Mouse (Mus musculus) left cerebral cortex, postnatal 36 days (tissue): Measurements from ENCODE around the gene Mapkapk2. TPM values are rescaled to one million over a fixed set of nuclear protein-coding genes. Genes with fewer than 3 reads are reported as not detected.
A peak's percentile ranks its signal among the peaks of the same experiment; 100 is the strongest.

Source experiments
- DNase-seq, 2 experiments: peaks; one replicate each; pipeline ENCODE4 v3.0.0; 2021 to 2022; ENCODE audit warnings: low spot score in 2 of 2, mixed read lengths in 1 of 2
- intact Hi-C: fragments of 180-260 bp; cut with DNase I; formaldehyde crosslinking; loops from one replicate; pipeline ENCODE4 v1.15.1; 2025
- total RNA-seq, 2 experiments: library from RNA; stranded (reverse); gene quantifications; 2 replicates each; pipeline ENCODE4 v1.2.3; 2021

Mapkapk2 gene
- total RNA-seq, 2 experiments from 2014 or later, result 26.3 to 30.7 TPM

DNA sequence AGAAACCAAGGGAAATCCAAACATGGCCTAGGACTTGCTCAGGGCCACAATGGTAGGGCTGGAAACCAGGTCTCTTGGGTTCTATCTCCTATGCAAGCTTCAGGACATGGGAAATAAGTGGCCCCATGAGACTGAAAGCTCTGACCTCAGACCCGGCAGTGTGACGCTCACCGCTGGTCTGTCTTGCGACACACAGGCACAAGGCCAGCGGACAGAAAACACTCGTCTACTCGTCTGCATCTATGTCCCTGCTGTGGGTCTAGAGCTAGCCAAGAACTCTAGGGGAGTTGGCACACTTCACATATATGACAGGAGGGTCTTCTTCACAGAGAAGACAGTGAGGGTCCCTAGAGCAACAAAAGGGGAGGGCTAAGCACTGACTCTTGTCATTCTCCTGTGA is 10.7 kb downstream of the Mapkapk2 start:
- no peak for DNase-seq
- intact Hi-C loops, result no loop called here

DNA sequence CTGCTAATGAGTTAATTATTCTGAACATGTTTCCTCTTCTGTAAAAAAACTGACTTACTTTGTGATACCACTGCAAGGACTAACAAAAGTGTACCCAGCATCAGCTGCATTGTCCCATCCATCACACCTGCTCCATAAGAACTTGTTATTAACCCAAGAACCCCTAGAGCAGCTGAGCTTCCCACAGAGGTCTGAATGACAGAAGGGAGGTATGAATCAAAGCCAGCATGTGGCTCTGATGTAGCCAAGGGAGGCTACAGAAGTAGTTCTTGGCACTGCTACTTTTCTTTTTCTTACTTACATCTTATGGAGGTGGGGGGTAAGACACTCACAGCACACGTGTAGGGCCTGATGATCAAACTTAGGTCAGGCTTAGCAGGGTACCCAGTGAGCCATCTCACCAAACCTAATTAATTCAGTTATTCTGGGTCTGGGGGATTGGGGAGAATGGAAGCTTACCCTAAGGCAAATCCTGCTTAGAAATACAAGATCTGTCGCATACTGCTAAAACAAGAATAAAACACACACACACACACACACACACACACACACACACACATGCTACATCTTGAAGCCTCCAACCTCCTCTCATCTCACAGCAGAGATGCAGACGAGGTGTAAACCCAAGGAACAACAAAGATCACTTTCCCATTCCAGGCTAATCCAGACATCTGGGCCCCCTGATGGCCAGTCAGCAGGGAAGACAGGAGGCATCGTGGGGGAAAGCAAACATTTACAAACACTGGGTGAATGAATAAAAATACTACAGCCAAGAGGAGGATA is 11.5 kb downstream of the Mapkapk2 start:
- intact Hi-C loops, result no loop called here
- DNase-seq, result no peak

DNA sequence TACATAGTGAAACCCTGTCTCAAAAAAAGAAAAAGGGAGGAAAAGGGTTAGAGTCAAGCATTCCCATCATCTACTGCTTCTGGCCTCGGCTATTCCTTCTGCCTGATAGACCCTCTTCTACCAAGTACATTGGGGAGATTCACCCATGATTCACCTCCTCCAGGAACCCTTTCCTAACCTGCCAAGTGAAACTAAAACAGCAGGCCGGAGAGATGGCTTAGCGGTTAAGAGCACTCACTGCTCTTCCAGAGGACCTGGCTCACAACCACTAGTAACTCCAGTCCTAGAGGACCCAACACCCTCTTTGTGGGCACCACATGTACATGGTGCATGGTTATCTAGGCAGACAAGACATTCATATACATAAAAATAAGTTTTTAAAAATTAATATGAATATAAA is 12.4 kb downstream of the Mapkapk2 start:
- DNase-seq, result no peak
- intact Hi-C loops, result no loop called here

DNA sequence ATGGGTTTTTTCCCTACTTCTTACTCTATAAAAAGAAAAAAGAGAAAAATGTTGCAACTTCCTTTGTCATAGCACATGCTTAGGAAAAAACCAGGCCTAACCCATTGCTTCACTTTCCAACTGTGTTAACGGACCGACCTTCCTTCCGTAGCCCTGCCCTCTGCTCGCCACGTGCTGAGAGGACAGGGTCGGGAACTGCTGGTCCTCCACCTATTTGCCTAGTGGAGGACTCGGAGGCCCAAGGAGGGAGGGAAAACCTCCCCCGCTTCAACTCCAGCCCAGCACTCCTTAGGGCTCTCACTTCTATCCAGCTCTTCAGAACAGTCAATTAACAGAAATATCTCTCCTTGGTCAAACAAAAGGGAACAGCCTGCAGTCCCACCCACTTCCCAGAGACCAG is 13.3 kb downstream of the Mapkapk2 start:
- DNase-seq, result no peak
- intact Hi-C loops, result no loop called here

DNA sequence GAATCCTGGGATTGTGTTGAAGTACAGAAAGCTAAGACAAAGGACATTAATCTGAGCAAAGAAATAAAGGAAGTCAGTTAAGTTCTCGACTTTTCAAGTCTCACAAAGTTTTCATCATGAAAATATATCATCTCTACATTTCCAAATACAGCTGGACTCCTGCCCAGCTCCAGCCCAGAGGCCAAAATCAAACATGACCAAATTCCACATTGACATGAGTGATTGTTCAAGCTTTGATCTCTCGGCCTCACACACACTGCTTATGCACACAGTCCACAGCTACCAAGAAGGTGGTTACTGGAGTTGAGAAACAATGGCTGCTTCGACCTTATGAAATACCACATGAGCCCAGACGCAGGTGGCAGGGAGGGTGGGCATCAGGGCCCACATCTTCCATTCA is 14.0 kb downstream of the Mapkapk2 start:
- no peak for DNase-seq
- intact Hi-C loops, result no loop called here

DNA sequence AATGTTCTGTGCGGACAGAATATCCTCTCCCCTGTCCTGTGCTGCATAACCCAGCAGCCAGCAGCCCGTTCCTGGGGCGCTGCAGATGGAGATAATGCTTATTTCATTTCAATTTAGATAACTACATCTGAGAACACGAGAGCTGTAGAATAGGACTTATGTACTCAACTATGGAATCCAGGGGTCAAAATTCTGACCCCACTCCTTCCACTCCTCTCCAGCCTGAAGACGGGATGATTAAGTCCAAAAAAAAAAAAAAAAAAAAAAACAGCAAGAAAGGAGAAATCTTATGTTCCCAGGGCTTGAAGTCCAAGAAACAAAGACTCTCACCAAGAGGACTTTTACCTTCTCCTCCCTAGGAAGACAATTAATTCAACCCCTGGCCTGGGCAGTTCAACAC is 14.5 kb downstream of the Mapkapk2 start:
- no peak for DNase-seq
- intact Hi-C loops, result no loop called here

DNA sequence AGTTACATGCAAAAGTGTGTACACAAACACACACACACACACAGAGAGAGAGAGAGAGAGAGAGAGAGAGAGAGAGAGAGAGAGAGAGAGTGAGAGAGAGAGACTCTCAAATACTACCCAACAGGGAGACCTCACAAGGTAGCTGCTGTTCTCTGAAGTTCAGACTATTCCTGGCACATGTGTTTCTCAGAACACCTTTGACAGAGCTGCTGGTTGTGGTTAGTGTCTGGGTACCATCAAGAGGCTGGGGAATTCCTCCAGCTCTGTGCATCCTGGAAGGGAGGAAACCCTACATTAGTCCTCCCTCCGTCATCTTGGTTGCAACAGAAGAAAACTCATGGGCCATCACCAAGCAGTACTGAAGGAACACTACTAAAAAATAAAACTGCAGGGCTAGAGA is 16.9 kb downstream of the Mapkapk2 start:
- DNase-seq, result no peak
- intact Hi-C loops, result no loop called here

DNA sequence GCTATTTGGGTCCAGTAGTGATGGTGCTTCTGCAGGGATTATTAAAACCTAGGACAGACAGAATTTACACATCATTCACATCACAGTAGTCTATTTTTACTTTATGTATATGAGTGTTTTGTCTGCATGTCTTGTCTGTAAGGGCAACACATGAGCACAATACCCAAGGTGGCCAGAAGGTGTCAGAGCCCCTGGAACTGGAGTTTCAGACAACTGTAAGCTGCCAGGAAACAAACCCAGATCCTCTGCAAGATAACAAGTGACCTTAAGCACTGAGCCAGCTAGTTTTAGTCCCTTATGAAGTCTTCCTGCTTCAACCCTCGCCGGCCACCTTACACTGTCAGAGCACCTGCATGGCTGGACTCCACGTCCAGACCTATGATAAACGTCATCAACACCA is 17.9 kb downstream of the Mapkapk2 start:
- no peak for DNase-seq
- intact Hi-C loops, result no loop called here

DNA sequence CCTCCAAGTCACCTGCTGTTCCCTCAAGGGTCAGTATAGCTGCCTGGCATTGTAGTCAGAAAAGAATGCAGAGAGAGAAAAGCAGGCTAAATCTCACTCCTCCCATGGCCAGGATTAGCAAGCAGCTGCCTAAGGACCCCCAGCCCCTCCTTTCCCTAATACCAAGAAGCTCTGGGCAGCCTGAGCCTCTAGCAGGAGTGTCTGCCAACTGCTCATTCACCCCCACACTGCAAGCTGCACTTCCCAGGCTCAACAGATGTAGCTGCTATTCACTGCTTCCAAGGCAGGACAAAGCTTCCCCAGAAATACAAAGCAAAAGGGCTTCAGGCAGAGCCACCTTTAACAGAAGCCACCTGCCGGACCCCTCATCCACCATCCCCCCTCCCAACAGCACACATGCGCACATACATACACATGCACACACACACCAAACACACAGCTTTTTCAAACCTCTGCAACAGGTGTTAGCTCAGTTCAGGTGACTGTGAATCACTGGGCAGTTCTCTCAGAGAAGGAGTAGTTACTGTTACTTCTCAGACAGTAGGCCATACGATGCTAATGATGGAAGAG is 18.8 kb downstream of the Mapkapk2 start:
- intact Hi-C loops, result no loop called here
- DNase-seq, result peak; percentile 59 to 64

DNA sequence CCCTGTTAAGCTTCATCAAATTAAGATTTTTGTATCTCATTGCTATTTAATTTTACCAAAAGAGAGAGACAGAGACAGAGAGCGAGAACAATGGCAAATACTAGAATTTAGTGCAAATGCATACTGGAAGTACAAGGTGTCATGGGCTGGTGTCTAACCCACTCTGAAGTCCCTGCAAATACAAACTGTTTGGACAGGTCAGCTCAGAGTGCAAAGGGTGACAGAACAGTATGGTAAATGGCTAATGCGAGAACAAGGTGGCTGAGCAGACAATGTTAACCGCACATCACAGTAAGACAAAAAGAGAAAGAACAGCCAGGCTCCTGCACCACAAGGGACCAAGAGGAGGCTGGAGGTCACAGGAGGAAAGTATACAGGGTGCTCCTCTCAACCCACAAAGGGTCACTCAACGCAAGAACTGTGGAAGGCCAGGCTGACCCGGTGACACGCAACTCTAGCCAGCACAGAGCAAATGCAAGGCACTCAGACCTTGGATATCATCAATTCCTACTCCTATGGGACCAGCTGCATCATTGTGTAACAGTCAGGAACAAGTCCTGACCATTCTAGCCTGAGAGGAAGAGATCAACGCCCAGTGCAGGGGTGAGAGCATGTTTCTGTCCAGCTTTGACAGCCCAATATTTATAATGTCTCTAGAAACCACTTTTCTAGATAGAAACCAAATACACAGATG is 22.4 kb downstream of the Mapkapk2 start:
- intact Hi-C loops, result no loop called here
- no peak for DNase-seq

DNA sequence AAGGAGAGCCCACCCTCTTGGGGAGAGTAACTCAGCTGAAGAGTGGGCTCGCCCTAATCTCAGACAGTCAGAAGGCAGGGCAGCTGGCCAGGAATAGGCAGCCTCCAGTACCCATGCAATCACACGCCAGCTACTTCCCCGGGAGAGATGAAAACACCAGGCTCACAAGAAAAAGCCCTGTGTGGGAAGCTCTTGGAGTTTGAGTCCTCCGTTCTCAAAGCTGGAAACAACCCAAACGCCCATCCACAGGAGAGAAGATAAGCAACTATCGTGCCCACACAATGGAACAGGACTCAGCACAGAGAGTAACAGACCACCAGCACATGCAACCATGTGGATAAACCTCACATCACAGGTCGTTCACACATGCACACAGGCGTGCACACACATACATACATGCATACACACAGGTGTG is 23.1 kb downstream of the Mapkapk2 start:
- intact Hi-C loops, result no loop called here
- DNase-seq, result peak; percentile 68 to 71

DNA sequence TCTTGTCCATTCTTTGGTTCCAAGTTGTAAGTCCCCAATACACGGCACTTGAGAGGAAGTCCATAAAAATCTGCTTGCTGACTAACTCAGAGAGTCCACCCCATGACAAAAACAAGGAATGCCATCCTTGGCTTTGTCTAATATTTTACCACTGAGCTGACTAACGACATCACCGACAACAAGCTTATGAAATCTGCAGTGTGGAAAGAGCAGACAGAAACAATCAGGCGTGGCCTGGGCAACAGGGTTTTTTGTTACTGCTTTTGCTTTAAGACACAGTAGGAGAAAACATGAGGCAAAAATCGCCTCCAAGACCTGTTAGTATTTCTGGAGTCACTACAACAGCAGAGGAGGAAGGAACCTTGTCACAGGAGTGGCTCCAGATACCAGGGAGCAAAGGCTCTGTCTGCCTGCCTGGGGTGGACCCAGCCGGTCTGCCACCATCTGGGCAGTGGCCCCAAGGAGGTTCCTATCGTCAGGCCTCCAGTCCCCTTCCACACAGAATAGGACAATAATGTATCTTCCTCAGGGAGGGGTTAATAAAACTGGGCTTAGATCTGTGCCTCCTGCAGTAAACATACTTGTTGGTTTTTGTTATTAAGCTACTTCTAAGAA is 25.1 kb downstream of the Mapkapk2 start:
- no peak for DNase-seq
- intact Hi-C loops, result no loop called here

DNA sequence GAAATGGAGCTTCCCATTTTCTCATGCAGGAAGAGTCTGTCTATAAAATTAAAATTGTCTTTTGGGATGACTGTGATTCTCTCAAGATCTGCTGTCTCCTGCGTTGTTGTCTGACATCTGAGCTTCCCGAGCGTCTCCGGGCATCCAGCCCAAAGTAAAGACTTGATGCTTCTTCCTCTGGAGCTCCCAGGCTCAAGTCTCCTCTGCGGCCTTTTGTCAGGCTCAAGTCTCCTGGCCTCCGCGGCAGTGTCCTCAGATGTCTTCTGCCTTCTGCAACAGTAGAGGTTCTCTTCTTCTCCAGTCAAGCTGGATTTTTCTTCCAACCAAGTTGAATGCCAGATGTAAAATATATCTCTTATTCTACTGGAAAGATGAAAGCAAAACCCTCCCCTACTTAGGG is 28.6 kb downstream of the Mapkapk2 start:
- intact Hi-C loops, result no loop called here
- DNase-seq, result no peak

DNA sequence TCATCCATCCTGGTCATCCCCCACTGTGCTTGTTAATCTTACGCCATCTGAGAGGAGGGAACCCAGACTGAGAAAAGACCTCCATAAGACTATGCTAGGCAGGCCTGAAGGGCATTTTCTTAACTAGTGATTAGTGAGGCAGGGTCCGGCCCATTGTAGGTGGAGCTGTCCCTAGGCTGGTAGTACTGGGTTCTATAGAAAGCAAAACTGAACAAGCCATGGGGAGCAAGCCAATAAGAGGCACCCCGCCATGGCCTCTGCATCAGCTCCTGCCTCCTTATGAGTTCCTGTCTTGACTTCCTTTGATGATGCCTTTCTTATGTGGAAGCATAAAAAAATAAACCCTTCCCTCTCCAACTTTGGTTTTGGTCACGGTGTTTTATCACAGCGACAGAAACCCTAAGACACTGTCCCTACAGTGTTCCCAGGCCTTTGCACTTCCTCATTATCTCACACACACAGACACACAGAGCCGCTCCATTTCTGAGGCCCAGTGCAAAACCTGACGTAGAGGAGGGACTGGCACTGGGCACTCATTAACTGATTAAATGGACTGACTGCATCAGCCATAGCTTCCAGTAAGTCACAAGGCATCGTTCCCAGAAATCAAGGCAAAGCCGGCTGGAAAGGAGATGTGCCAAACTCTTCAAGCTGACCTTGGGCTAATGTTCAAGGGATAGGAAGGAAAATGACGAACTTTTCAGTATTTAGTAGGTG is 29.5 kb downstream of the Mapkapk2 start:
- intact Hi-C loops, result no loop called here
- DNase-seq, result no peak

DNA sequence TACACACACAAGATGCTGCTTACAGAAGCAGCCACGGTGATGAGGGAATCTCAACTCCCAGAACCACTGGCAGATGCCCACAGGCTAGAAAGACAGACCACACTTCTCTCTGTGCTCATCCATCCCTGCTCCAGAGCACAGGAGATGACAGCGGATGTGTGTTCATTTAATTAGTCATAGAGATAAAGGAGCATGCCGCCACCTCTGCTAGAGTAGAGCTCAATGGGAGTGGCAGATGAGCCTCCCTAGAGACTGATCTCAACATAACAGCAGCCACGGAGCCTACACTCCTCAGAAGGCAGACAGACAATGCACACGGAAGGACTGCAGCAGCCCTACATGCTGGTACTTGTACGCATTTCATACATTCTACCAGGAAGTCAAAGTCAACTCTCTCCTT is 33.4 kb downstream of the Mapkapk2 start:
- intact Hi-C loops, result loop anchor here (5.0 kb wide), 1 partner anchor 33 kb away; the partner anchor contains the start of gene Mapkapk2
- no peak for DNase-seq

DNA sequence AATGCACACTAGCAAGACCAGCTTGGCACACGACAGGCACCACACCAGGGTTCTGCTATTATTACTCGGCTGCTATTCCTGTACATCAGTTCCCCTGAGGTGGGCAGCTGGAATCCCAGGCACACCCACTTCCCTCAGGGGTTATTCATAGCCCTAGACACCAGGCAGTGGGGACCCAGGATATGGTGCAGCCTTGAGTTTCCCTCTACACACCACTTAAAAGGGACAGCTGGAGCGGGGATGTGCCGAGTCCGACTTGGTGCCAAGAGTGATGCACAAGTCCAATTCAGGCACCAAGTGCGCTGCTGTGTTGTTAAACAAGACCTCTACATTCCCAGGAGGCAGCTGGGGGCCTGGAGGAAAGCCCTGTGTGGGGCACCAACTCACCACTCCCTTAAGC is 34.8 kb downstream of the Mapkapk2 start:
- DNase-seq, result peak; percentile 63 to 68
- intact Hi-C loops, result loop anchor here (5.0 kb wide), 1 partner anchor 34 kb away; the partner anchor contains the start of gene Mapkapk2

DNA sequence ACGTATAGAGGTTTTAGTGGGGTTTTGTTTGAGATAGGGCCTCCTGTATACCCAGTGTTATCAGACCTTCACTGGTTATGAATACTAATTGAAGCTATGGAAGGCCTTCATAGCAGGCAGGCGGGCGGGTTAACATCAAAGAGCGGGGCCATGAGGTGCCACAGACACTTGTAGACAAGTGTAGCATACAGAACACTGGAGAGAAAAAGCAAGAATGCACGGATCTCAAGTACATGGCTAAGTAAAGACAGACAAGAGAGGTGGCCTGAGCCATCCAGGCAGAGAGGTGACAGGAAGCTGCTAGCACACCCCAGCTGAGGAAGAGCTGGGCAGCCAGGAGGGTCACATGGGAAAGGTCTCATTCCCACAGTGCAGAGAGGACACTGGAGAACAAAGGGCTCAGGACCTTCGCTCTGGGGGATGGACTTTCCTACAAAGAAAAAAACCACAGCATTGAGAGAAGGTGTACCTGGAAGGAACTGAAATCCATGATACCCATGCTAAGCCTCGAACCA is 35.8 kb downstream of the Mapkapk2 start:
- DNase-seq, result no peak
- intact Hi-C loops, result loop anchor here (5.0 kb wide), 1 partner anchor 36 kb away; the partner anchor contains the start of gene Mapkapk2

DNA sequence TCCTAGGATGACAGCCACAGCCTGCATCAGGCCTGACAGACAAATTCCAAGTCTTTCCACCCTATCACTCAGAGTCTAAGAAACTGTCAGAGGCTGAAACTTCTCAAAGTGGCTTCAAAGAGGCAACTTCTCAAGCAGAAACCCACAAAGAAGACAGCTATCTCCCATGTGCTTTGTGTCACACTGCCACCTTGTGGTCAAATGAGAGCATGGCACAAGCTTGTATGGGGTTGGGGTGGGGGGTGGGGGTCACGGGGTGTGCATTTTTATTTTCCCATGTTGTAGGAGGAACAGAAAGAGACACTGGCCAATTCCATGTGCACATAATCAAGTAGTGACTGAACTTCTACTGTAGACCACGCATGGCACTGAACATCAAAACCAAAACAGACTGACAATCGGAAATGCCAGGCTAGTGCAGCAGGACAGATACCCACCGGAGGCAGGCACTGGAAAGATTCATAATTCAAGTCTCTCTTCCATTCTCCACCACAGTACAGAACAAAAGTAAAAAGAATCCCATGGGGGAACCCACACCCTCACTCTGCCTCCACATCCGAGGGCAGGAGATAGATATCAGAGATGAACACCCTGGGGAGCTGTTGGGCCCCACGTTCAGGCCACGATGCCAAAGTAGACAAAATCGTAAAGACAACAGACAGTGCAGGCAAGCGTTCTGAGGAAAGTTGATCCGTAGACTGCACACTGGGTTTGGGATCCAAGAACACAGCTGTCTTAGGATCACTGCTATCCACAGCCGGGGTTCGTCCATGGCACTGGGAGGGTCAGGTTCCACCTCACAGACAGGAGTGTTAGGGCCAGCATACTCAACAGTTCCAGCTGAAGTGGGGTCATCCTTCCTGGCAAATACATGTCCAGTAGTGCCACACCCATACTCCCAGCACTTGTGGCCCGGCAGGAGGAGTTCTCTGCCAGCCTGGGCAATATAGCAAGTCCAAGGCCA is 37.1 kb downstream of the Mapkapk2 start:
- DNase-seq, result no peak
- intact Hi-C loops, result loop anchor here (5.0 kb wide), 1 partner anchor 37 kb away; the partner anchor contains the start of gene Mapkapk2
